Mouse (Mus musculus) embryonic facial prominence, embryonic 10.5 days (tissue): ENCODE results near the gene Slc5a6. TPM values are rescaled to one million over a fixed set of nuclear protein-coding genes. Genes with fewer than 3 reads are reported as not detected.

Experiments
- DNase-seq: peaks from one replicate; pipeline ENCODE4 v3.0.0-alpha.2; 2017; ENCODE audit warnings: low spot score
- H3K27ac ChIP-seq: fragments of 300-500 bp; sonication (generic); replicated peaks from 2 replicates; pipeline ENCODE4 v1.5.1; 2016; ENCODE audit warnings: mild to moderate bottlenecking
- H3K27me3 ChIP-seq: fragments of 300-500 bp; sonication (generic); replicated peaks from 2 replicates; pipeline ENCODE4 v1.6.1; 2016; ENCODE audit warnings: low read depth, mild to moderate bottlenecking; ENCODE audit not compliant: poor library complexity, severe bottlenecking
- H3K36me3 ChIP-seq: fragments of 300-500 bp; sonication (generic); replicated peaks from 2 replicates; pipeline ENCODE4 v1.6.1; 2016; ENCODE audit warnings: mild to moderate bottlenecking, moderate library complexity
- H3K4me1 ChIP-seq: fragments of 300-500 bp; sonication (generic); 2 replicates; pipeline ENCODE4 v1.6.1; 2016
- H3K4me3 ChIP-seq: fragments of 300-500 bp; sonication (generic); 2 replicates; pipeline ENCODE4 v1.5.1; 2016; ENCODE audit warnings: mild to moderate bottlenecking, moderate library complexity
- H3K9me3 ChIP-seq: fragments of 300-500 bp; sonication (generic); 2 replicates; pipeline ENCODE4 v1.6.1; 2016; ENCODE audit warnings: mild to moderate bottlenecking
- WGBS: fragments of 180-500 bp; shearing (Covaris S2); methylation state at CpG from one replicate; pipeline ENCODE4 v1.1.7; 2016; 5-methylcytosine and 5-hydroxymethylcytosine counted together
- polyA plus RNA-seq: library from polyadenylated mRNA; unstranded; fragments of >200 nt; fragmentation: Nextera tagmentation; extraction: Ambion mirVana; gene quantifications from 2 replicates; pipeline ENCODE4 v1.2.1, GENCODE M21; 2016

The Slc5a6 gene
- polyA plus RNA-seq: 9.9 and 12.2 TPM in 2 replicates

DNA sequence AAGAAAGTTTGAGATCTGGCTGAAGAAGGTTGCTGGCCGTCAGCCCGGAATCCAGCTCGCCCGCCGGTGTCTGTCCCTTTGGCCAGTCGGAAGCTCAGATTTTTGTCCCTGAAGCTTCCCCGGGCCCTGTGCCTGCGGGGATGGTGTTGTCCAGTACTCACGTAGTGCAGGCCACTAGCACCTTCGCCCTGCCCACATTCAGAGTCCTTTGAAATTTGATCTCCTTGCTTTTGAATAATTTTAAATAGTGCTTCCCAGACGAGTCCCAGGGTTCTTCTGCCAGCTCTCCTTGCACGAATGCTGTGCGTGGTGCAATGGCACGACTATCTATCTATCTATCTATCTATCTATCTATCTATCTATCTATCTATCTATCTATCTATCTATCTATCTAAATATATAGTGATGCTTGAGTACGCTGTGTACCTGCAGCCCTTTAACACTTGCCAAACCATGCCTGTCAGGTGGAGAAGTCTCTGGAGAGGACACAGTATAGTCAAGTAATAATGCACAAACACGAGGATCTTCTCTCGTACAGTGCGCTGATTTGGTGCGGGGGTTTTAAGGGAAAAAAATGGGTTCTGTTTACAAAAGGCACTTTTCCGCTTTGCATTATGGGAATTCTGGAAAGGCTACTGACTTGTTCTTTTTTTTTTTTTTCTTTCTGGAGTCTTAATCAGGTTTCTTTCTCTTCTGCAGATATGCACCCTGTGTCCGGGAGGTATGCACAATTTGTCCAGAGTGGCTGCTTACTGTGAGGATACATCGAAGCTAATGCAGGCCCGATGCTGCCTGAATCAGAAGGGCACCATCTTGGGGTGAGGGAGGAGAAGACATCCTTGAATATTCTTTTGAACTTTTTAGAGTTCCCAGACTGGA lies at the start of gene Slc5a6:
Gene Slc5a6, minus strand, starts transcription at position 162 of the 879 bp plus-strand sequence.
- no peaks in the 10 kb centered on the region; the same call in 1 of the 2 replicates for H3K36me3 ChIP-seq
- H3K4me1 ChIP-seq: peaks cover 10% of the 10 kb centered on the region
- peak; percentile 66 for DNase-seq
- no peaks in the 10 kb centered on the region for H3K27me3 ChIP-seq
- H3K27ac ChIP-seq: peak within 1 kb of the TSS; percentile 92
- under 1% methylated on average over 23 of the region's 23 CpGs for WGBS
- H3K9me3 ChIP-seq: no peaks in the 10 kb centered on the region
- peak within 1 kb of the TSS; percentile 68 for H3K4me3 ChIP-seq

- H3K27me3 ChIP-seq: peaks cover 92% of the 10 kb centered on the region
- no peak overlapping the region for H3K27ac ChIP-seq
- H3K4me3 ChIP-seq: peak overlapping the region; percentile 50; the same call in 1 of the 2 replicates
- H3K36me3 ChIP-seq: no peaks in the 10 kb centered on the region
- no peak for DNase-seq
- H3K4me1 ChIP-seq: peaks cover 33% of the 10 kb centered on the region
- 28% methylated on average over 11 of the region's 11 CpGs for WGBS
- H3K9me3 ChIP-seq: no peaks in the 10 kb centered on the region
Observed at GRCm38 (mm10) chr5:31095711-31096480, 47.2 kb upstream of the Slc5a6 start.

GRCm38 (mm10) chr5:31094799-31095691 lies 46.3 kb upstream of the Slc5a6 start:
- H3K4me3 ChIP-seq: peak overlapping the region; percentile 50
- WGBS: under 1% methylated on average over 59 of the region's 59 CpGs
- peaks cover 100% of the 10 kb centered on the region for H3K27me3 ChIP-seq
- no peaks in the 10 kb centered on the region for H3K36me3 ChIP-seq
- peak; percentile 56 for DNase-seq
- H3K27ac ChIP-seq: no peak overlapping the region
- peaks cover 33% of the 10 kb centered on the region for H3K4me1 ChIP-seq
- no peaks in the 10 kb centered on the region for H3K9me3 ChIP-seq

DNA sequence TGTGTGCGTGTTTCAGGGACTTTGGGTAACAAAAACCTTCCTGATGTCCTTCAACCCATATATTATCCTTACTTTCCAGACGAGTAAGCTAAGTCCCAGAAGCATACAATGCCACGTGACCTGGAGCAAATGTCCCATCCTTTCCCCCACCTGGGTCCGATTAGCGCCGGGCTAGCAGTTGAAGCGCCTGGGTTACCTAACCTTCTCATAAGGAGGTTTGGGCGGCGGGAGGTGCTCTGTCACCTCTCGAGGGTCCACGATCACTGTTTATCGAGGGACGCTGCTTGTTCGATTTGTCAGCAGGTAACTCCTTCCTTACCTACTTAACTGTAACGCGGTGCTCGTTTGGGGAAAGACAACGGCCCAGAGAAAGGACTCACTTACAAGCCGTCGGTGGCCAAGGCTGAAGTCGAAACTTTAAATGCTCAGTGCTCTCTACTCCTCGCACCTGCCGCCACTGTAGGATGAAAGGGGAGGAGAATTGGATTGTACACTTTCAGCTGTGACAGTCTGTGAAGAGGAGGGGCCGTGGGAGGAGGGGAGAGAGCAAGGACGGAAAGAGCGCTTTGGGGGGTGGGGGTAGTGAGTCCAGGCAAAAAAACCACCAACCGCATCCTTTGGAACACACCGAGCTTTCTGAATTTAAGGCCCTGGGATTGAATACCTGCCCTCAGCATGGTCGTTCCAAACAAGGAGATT lies 45.5 kb upstream of the Slc5a6 start:
- DNase-seq: peak; percentile 68
- H3K27ac ChIP-seq: no peak overlapping the region

GRCm38 (mm10) chr5:31093151-31094041 lies 44.7 kb upstream of the Slc5a6 start:
- peak; percentile 60 for DNase-seq
- Histone ChIP-seq H3K27me3 (peaks cover 100% of the 10 kb centered on the region), H3K36me3 (no peaks in the 10 kb centered on the region), H3K27ac (no peak overlapping the region; the same call in 1 of the 2 replicates), H3K4me1 (peaks cover 33% of the 10 kb centered on the region), H3K9me3 (no peaks in the 10 kb centered on the region), H3K4me3 (peak overlapping the region; percentile 50)
- WGBS: under 1% methylated on average over 54 of the region's 54 CpGs

More for the DNA sequence above, 45.5 kb upstream of the Slc5a6 start:
- peaks cover 33% of the 10 kb centered on the region for H3K4me1 ChIP-seq
- H3K4me3 ChIP-seq: peak overlapping the region; percentile 50
- H3K27me3 ChIP-seq: peaks cover 100% of the 10 kb centered on the region
- H3K9me3 ChIP-seq: no peaks in the 10 kb centered on the region
- H3K36me3 ChIP-seq: no peaks in the 10 kb centered on the region
- 2% methylated on average over 29 of the region's 29 CpGs for WGBS

DNA sequence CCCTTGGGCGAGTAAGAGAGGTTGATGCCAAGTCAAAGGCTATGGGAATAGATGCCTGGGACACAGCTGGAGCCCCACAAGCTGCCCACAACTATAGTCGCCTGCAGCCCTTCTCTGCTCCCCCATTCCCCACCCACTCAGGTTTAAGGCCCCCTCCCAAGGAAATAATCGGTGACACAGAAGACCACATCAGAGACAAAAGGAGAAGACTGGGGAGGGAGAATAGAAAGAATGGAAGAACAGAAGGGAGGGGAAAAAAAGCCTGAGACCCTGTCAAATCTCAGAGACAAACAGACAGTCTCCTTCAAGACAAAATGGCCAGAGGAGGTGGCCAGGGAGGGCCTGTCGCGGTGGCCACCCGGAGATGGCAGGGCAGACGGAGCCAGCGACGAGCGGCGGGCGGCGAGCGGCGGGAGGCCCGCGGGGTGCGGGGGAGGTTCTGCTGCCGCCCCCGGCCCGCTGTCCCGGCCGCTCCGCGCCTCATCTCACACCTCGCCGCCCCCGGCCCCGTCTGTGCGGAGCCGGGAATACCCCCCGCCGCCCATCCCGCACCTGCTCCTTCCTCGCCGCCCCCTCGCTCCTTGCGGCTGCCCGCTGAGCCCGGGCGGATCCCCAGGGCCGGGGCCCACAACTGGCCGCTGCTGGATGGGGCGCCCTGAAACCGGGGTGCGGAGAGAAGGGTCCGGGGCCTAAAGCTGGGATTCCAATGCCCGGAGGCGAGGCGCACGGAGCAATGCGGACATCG lies 43.7 kb upstream of the Slc5a6 start:
- Histone ChIP-seq H3K36me3 (no peaks in the 10 kb centered on the region), H3K4me3 (peak overlapping the region; percentile 50), H3K9me3 (no peaks in the 10 kb centered on the region), H3K4me1 (peaks cover 33% of the 10 kb centered on the region), H3K27me3 (peaks cover 100% of the 10 kb centered on the region), H3K27ac (no peak overlapping the region; the same call in 1 of the 2 replicates)
- peak; percentile 25 for DNase-seq
- WGBS: 2% methylated on average over 53 of the region's 53 CpGs

DNA sequence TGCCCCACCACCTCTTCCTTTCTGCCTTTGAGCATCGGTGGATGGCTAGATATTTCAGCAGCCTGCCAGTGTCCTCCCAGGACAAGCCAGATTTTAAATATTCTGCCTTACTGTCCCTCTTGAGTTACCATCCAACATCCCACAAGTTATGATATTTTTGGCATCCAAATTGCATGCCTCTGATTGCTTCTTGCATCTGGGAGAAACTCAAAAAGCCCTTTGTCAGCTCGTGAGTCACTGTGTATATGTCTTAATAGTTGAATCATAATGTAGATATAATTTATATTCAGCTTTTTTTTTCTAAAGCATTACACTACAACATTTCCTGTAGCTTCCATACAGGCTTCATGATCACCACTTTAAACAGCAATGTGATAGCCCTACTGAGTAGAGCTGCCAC lies 38.4 kb upstream of the Slc5a6 start:
- peaks cover 86% of the 10 kb centered on the region for H3K27me3 ChIP-seq

DNA sequence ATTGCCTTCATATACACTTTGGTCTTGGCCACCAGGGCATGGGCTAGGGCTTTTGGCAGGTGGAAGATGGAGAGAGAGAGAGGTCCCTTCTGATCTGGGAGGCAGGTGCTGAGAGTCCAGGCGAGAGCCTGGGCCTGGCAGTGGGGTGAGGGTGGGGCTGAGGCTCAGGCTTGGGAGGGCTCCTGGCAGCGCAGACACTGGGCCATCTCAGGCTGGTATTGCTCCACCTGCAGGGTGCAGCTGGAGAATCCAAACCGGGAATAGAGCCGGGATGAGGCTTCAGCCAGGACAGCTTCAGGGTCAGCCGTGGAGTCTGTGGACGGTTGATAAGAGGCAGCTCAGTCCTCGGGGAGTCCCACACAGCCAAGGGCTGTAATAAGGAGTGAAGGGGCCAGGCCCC lies 37.9 kb upstream of the Slc5a6 start:
- Histone ChIP-seq H3K27me3 (peaks cover 82% of the 10 kb centered on the region), H3K9me3 (no peaks in the 10 kb centered on the region), H3K4me1 (peaks cover 19% of the 10 kb centered on the region), H3K27ac (no peak overlapping the region), H3K36me3 (no peaks in the 10 kb centered on the region), H3K4me3 (no peak overlapping the region)
- 32% methylated on average over 7 of the region's 7 CpGs for WGBS
- no peak for DNase-seq

More for the DNA sequence above, 38.4 kb upstream of the Slc5a6 start:
- WGBS: 88% methylated on average over 2 of the region's 2 CpGs
- Histone ChIP-seq H3K9me3 (no peaks in the 10 kb centered on the region), H3K36me3 (no peaks in the 10 kb centered on the region), H3K4me3 (no peak overlapping the region), H3K4me1 (peaks cover 19% of the 10 kb centered on the region), H3K27ac (no peak overlapping the region)
- no peak for DNase-seq

GRCm38 (mm10) chr5:31083949-31084348 lies 35.2 kb upstream of the Slc5a6 start:
- Histone ChIP-seq H3K4me1 (peaks cover 22% of the 10 kb centered on the region), H3K36me3 (peaks cover 11% of the 10 kb centered on the region), H3K4me3 (no peak overlapping the region), H3K27ac (no peak overlapping the region), H3K27me3 (peaks cover 55% of the 10 kb centered on the region), H3K9me3 (no peaks in the 10 kb centered on the region)
- DNase-seq: no peak
- 8% methylated on average over 8 of the region's 8 CpGs for WGBS

GRCm38 (mm10) chr5:31082935-31083625 lies 34.4 kb upstream of the Slc5a6 start:
- H3K36me3 ChIP-seq: peaks cover 20% of the 10 kb centered on the region
- no peak overlapping the region for H3K4me3 ChIP-seq
- H3K9me3 ChIP-seq: no peaks in the 10 kb centered on the region
- H3K27me3 ChIP-seq: peaks cover 46% of the 10 kb centered on the region
- H3K4me1 ChIP-seq: peaks cover 22% of the 10 kb centered on the region
- H3K27ac ChIP-seq: no peak overlapping the region
- DNase-seq: no peak
- WGBS: 48% methylated on average over 12 of the region's 12 CpGs
